Mouse (Mus musculus) CD4-positive, CD25-positive, alpha-beta regulatory T cell, adult 2 months (primary cell): Measurements from ENCODE around the gene 5730522E02Rik.

Source experiments
- DNase-seq: peaks from one replicate; pipeline ENCODE4 v3.0.0-alpha.2; 2012; ENCODE audit warnings: low read depth, low spot score

5730522E02Rik gene

DNA sequence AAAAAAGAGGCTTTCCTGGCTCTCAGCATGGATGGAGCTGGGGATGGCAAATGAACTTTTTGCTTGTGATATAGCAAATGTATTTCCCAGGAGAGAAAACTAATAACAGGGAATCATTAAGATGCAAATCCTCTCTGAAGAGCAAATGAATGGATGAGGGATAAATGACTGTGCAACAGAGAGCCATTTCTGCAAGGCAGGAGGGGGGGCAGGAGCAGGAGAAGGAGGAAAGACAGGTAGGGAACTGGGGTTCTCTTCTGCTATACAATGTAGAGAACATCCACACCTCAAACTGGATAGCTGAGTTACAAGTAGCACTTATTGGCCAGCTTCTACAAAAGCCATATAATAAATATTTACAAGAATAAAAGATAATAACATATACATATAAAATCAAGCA is 390.8 kb downstream of the 5730522E02Rik start:
- DNase-seq, result no peak

DNA sequence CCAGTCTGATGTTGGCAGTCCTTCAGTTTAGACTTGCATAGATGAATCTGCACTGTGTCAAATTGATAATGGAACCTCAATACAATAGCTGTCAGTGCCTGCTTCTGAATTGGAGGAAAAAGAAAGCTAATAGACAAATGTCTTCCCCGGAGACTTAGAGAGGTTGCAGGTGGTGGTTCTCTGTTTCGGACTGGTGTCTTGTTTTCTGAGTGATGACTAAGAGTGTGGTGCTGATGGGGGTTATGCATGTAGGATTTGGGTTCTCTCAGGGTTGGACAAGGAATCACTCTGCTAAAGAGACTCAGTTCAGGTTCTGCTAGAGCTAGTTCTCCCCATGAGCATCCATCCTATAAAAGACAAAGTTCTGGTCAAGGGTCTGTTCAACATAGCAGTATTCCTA is 397.1 kb downstream of the 5730522E02Rik start:
- DNase-seq, result no peak

GRCm38 (mm10) chr11:25787691-25788090 is 422.9 kb downstream of the 5730522E02Rik start:
- DNase-seq, result no peak

DNA sequence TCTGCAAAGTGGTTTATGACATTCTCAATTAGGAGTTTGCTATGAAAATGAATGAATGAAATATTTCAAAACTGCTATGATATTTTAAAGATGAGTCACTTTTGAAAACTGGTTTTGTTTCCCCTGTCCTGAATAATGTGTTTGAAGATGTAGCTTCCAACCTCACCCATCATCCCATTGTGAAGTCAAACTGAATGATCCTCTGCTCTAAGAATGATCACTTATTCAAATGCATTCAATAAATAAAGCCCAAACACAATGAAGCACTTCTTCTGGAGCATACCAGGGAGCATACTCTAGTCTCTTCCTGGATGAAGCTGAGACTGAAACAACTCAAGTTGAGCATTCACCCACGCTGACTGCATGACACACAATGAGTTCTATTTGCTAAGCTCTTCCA is 438.3 kb downstream of the 5730522E02Rik start:
- DNase-seq, result no peak

DNA sequence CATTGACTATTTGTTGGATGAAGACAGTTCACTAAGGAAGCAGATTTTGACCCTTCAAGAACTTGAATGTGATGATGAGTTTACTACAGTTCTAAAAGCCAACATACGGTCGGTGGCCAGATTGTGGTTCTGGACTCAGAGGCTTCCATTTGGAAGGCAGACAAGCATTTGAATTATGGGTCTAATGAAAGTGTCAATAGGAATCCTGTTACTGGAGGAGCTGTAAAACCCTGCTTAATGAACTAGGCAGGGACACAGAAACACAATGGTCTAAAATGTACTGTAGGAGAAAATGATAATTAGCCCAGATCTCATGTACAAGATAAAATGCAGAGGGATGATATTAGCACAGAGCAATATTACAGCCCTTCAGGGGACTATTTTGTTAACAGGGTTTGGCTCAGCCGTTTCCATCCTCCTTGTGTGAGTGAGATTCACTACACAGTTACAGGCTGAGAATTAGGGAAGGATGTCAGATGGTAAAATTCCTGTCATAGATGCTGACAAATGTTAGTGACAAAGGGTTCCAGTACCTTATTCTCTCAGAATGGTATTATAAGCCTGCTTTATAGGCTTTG is 439.5 kb downstream of the 5730522E02Rik start:
- DNase-seq, result no peak

DNA sequence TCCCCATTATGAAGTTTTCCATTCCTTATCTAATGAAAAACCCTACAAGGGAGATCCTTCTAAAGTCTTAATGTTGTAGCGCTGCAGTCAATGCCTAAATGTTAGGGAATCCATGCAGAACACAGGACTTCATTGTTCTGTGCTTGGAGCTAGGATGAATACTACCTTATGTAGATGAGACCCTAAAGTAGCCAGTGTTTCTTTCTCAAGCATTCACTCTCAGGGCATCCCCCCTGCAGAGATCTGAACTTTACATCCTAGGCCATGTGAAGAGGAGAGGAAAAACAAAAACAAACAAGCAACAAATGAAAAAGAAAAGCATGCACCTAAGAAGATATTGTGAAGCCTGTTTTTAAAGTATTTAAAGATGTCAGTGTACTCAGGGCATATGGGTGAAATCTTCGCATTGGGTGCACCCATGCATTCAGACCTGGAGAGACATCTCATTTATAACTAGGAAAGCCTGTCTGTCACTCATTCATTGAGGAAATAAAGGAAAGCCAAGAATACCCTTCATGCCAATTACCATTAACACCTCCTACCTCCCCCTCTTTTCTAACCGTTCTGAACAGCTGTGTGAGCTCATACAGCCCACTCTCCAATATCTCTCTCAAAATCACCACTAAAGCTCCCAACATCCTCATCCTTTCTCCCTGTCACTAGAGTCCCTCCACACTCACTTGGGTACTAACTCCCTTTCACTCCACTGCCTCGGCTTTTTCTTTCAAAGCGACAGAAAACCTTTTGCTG is 442.8 kb downstream of the 5730522E02Rik start:
- no peak for DNase-seq

DNA sequence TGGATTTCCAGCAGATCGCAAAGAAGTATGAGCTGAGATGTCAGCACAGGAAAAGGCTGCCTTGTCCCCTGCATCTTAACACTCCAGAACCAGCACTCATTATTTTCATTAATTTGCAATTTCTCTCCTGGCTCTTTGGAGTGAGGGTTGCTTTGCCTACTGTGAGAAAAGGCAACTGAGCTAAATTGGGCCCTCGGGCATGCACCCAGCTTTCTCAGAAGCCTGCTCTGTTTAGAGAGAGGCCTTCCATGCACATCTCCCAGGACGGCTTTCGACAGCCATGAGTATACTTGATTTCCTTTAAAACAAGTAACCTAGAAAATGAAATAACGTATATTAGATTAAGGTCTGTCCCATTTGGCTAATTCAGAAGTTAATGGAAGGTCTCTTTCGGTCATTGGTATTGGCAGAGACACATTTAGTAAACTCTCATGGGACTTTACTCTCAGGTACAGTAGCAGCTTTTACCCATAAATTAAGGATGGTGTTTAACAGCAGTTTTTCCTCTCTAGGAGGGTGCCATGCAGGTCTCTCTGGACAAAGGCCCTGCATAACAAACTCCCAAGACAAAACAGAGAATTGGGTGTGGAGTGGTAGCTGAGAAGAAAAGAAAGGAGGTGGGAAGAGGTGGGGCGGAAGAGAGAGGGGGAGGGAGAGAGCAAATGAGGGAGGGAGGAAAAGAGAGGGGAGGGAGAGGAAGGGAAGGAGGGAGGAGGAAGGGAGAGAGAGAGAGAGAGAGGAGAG is 457.2 kb downstream of the 5730522E02Rik start:
- no peak for DNase-seq

- no peak for DNase-seq
Measured at GRCm38 (mm10) chr11:25752418-25752817, 458.1 kb downstream of the 5730522E02Rik start.

DNA sequence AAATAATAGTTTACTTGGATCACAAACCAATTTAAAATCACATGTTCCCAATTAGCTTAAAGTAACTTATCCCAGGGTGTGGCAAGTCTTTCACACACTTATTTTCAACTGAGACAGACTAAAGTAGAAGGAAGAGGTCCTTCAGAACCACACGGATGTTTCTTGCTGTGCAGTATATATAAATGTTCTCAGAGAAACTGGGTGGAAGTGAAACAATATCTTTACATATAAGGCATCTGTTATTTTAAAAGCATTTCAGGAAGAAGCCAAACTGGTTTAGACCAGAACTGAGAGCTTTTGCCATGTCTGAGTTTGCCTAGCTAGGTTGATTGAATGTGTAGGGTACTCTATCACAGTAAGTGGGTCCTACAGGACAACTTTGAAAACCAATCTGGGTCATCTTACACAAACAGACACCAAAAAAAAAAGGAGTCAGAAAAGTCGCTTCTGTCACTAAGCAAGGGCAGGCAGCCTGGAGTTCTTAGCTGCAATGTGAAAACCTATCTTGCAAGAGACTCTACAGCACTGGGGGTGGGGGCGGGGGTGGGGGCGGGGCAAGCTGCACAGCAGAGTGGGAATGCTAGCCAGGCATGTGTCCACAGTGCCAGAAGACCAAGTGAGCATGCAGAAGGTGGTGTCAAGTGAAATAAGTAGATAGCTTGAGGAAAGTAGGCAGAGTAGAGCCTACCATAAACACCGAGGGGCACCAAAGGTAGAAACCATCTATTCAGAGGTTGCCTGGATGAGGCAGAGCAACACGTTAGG is 463.3 kb downstream of the 5730522E02Rik start:
- no peak for DNase-seq

- DNase-seq, result no peak
Measured at GRCm38 (mm10) chr11:25743664-25744063, 466.9 kb downstream of the 5730522E02Rik start.

GRCm38 (mm10) chr11:25737255-25737654 is 473.3 kb downstream of the 5730522E02Rik start:
- no peak for DNase-seq

GRCm38 (mm10) chr11:25729476-25729875 is 481.1 kb downstream of the 5730522E02Rik start:
- DNase-seq, result no peak

DNA sequence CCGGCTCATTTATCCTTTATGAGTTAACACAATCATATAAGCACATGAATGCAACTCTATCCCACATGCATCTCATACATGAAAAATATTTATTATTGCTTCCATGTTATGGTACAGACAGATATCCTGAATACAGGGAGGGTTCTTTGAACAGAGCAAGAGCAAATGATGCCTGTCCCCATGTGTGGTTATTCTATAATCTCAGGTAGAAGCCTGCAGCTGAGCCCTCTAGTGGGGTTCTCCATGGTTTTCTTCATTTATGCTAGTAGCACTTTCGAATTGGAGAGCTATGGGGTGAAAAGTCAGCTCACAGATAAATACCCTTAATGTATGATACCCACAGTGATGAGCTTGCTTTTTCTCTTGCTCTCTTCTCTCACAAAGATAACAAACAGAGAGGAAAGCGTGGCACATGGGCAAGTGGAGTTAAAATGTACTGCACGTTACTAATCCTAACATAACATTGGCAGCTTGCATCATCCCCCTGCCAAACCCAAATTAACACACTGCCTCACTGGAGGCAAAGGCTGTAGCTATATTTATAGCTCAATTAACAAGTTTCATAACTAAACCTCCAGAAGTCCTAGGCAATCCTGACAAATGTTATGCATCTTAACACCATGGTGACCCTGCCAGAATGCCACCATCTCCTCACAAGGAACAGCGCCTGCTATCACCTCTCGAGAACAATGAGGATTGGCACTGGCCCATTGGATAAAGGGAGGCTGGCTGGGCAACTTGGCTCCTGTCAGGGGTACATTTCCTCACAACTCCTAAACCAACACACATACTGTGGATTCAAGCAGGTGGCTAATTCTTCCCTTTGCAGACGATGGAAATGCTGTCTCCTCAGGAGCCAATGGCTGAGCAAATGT is 494.9 kb downstream of the 5730522E02Rik start:
- no peak for DNase-seq

DNA sequence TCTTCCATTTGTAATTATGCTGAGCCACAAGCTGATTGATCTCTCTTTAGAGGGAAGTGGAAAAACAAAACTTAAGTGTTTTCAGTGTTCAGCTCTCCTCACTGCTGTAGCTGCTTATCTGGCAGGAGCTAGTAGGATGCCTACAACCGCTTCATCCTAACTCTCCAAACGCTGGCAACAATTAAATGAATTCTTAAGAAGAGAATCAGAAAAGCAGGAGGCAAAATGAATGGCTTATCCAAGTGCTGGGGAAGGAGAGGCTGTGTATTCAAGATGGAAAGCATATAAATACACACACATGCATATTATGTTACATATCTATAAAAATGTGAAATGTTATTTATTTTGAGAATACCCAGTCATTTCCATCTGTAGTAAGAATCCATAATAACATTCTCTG is 500.0 kb downstream of the 5730522E02Rik start:
- no peak for DNase-seq

- DNase-seq, result no peak
Measured at GRCm38 (mm10) chr11:25709892-25710291, 500.7 kb downstream of the 5730522E02Rik start.

DNA sequence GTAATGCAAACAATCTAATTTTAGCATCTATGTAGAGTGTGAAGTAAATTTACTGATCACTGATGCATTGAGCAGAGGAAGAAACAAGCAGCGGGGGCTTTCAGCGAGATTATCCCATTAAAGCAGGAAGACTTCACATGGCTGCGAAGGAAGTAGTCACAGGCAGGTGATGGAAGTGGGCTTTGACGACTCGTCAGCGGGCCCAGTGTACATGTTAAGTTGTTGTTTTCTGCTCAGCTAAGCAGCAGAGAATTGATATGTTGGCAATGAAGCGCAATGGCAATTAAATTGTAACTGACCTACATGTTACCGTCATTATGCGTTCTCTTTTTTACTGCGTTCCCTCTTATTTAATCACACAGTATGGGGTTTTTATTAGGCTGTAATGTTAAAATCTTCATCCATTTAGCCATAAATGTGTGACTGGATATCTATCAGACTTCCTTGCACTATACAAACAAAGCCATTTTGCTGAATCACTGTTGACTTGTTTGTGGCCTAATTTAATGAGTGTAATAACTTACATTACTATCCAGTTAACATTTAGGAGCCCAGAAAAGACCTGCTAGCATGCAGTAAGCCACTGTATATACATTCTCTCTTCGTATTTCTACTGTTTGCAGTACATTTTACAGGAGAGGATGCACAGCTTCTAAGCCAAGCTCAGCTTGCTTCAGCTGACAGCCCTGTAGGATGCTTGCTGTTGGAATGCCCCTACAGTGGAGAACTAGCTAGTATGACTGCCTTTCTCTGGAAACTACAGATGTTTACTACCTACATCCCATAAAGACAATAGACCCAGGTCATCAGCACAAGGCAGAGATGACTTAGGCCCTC is 506.0 kb downstream of the 5730522E02Rik start:
- DNase-seq, result no peak

DNA sequence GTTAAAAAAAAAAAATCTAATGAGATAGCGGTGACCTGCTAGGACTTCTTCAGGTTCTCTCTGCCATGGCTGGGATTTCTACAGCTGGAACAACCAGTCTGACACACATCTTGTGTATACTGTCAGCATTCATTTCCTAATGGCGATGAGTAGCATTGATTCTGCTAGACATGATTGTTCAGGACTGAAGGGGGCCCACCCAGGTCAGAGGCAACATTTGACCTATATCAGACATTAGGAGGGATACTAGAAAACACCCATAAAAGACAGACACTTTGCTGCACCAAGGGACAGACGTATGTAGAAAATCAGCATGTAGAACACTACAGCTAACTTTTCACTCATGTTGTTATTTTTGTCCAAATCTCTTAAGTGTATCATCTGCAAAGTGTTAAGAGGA is 507.8 kb downstream of the 5730522E02Rik start:
- no peak for DNase-seq

- no peak for DNase-seq
Measured at GRCm38 (mm10) chr11:25697508-25698193, 512.9 kb downstream of the 5730522E02Rik start.

GRCm38 (mm10) chr11:25696168-25696567 is 514.4 kb downstream of the 5730522E02Rik start:
- no peak for DNase-seq
